Mouse (Mus musculus): ENCODE results near the gene Gm21962.

Gene Gm21962

DNA sequence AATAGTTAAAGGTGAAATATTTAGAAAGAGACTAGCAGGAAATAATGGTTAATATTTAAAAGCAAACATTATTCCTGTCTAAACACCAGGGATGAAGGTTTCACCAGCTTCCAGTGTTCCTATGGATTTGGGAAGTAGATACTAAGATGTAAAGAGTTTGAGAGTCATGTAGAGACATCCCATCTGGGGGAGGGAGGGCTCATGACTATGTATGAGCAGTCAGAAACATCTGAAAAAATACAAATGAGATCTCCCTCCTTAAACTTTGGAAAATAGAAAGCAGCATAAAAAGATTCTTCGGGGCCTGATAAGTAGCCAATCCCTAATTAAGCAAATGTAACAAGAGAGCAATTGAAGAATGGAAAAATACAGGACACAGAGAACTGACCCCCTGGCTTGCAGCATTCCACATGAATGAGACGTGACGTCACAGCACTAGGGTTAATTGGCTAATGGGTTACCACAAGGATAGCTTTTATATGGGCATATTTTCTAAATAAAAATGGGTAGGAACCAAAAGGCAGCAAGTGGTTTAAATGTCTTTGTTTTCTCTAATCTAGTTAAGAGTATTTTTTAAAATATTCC, 45.3 kb downstream of the Gm21962 start:
- CTCF ChIA-PET: interaction anchor here (0.5 kb wide), 1 partner anchor 584 kb away, joined by 10 read pairs; no protein-coding TSS in a partner anchor
